Mouse (Mus musculus) right cerebral cortex, postnatal 25 days (tissue): ENCODE results near the gene Afmid.

Experiments
- DNase-seq: peaks from one replicate; pipeline ENCODE4 v3.0.0; 2022

The Afmid gene

DNA sequence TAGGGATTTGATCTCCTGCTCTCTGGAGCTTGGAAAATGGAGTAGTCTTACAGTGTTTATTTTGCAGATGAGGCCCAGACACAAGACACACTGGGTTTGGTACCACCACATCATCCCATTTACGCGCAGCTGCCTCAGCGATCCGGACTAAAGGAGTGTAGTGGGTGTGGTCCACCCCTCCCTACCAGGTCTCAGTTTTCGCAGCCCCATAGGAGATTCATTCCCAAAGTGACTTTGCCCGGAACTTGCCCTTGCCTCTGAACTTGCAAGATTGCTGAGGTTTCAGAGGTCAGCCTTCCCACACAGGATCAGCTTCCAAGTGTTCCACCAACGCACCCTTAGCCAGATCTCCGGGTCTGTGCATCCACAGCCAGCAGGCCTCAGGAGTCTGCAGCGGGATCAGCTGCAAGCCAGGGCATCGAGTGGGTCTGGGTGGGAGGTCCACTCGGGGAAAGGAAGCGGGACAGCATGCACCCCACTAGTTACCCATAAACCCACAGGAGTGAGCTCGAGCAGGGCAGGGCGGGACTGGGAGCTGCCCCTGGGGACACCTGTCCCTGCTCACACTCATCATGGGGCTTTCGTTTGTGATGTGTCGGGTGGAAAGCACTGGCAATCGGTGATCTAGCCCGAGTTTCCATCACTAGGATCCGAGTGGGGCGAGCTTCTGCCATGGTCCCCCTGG is 62.6 kb downstream of the Afmid start:
- DNase-seq, result no peak

DNA sequence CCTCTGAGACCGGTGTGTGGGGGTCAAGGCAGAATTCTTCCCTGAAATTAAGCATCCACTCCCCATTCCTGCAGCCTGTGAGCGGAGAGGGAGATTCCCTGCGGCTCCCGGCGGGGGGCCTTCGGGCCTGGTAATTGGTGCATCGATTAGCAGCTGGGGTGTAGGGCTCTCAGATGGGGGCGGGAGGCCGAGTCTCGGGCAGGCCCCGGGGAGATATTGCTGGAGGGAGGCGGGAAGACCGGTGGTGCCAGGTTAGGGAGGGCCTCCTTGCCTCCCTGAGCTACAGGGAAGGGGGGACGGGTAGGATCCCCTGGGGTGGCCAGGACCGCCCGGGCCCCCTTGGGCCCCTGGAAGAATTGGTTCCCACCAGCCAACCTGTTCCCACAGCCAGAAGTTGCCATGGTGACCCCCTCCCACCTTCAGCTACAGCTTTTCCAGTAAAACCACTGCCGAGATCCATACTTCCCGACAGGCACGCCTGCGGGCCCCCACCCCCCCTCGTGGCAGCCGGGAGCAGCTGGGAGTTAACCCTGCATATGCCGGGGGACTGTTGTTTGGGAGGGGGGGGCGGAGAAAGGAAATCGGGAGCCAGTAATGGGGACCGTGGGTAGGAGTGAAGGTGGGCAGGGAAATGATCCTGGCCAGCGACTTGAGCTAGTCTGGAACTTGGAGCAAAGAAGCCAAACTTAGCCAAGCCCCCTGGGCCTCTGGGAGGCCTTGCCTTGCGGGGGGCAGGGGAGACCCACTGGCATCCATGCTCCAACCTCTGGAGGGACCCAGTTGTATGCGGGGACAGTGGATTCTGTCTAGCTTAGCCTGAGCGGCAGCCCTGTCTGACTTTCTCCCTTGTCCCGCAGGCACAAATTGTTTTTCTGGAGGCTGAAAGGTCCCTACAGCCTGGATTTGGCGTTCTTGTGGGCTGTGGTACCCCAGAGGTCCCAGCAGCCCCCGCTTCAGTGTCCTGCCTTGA is 63.4 kb downstream of the Afmid start:
- peak; percentile 30 for DNase-seq
